Mouse (Mus musculus): ENCODE measurements around the gene Tarbp1. TPM values are rescaled to one million over a fixed set of nuclear protein-coding genes. Genes with fewer than 3 reads are reported as not detected.

Tarbp1 gene
- polyA plus RNA-seq, 1 experiment from 2014 or later = 2.8 TPM

GRCm38 (mm10) chr8:126496915-126497314 lies 22.1 kb upstream of the Tarbp1 start:
- no peak for ATAC-seq (ENCODE audit: insufficient read depth, low FRiP score, low TSS enrichment)
- Histone ChIP-seq H3K4me1 (ENCODE audit: control insufficient read depth, insufficient read depth, low read length) (0 out of 2 replicates have a peak, but pooled peaks cover 4% of the 10 kb centered on the region), H3K27ac (ENCODE audit: low read depth, low read length) (no peak overlapping the region), H3K4me3 (ENCODE audit: low read depth, low read length) (no peak overlapping the region), H3K4me2 (ENCODE audit: low read depth) (no peak overlapping the region), H3K27me3 (ENCODE audit: control insufficient read depth, insufficient read depth, low read length) (no peaks in the 10 kb centered on the region), H3K9me3 (ENCODE audit: control insufficient read depth, low read length) (no peaks in the 10 kb centered on the region), H3K36me3 (ENCODE audit: control insufficient read depth, insufficient read depth, low read length) (no peaks in the 10 kb centered on the region), H3K9ac (ENCODE audit: low read length) (no peak overlapping the region)
- WGBS = 84% methylated on average over 5 of the region's 5 CpGs
- no peak for DNase-seq (ENCODE audit: low spot score)

DNA sequence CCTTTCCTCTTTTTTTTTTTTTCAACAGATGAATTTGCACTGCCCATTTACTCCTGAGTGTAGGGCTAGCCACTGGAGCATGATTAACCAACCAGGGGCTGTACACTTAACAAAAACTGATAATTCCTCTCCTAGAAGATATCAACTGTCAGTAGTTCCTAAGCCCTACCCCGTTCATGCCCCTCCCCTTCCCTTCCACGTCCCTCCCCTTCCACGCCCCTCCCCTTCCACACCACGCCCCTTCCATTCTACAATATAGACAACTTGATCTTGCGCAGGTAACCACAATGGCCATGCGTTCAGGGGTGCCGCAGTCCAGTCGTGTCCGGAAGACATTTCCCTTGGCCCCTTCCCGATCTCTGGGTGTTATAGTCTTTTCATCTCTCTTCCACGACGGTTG lies 20.6 kb upstream of the Tarbp1 start:
- no peaks in the 10 kb centered on the region for H3K27me3 ChIP-seq (ENCODE audit: control insufficient read depth, insufficient read depth, low read length)
- no peak overlapping the region for H3K4me3 ChIP-seq (ENCODE audit: low read depth, low read length)
- H3K9ac ChIP-seq (ENCODE audit: low read length) = no peak overlapping the region
- H3K27ac ChIP-seq (ENCODE audit: low read depth, low read length) = no peak overlapping the region
- no peak for DNase-seq (ENCODE audit: low spot score)
- no peaks in the 10 kb centered on the region for H3K9me3 ChIP-seq (ENCODE audit: control insufficient read depth, low read length)
- no peak overlapping the region for H3K4me2 ChIP-seq (ENCODE audit: low read depth)
- 86% methylated on average over 12 of the region's 12 CpGs for WGBS
- 0 out of 2 replicates have a peak, but pooled peaks cover 4% of the 10 kb centered on the region for H3K4me1 ChIP-seq (ENCODE audit: control insufficient read depth, insufficient read depth, low read length)
- no peaks in the 10 kb centered on the region for H3K36me3 ChIP-seq (ENCODE audit: control insufficient read depth, insufficient read depth, low read length)
- ATAC-seq (ENCODE audit: insufficient read depth, low FRiP score, low TSS enrichment) = no peak

DNA sequence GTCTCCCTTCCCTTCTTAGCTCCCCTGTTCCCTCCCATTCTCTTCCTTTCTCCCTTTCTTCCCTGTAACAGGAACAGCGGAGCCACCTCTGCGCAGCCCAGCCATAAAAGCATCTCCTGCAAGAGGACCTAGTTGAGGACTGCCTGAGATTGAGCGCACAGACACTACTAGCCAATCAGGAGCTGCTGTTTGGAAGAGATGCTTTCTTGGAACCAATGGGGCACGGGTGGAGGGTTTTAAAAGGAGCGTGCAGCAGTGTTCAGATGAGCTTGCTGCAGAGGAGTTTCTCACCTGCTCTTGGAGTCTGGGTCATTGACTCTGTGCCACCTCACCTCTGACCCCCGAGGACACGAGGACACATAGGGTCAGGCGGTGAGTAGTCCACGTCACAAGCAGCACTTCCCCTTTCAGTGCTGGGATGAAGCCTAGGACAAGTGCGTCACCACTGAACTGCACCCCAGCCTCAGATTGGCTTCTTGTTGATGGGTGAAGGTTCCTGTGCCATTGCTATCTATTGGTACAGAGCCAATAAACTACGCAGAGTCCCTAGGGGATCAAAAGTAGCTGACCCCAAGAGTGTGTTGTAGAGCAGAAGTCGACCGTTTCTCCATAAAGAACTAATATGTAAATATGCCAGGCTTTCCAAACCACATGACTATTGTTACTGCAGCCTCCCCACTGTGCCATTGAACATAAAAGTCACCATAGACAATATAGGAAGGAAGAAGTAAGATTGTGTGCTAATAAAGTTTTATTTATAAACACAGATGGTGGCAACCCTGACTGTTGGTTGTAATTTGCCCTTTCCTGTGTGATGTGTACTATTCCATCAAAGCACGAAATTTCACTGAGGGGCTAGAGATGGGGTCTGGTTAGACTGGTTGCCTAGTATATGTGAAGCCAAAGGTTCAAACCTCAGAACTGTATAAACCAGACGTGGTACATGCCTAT lies 19.6 kb upstream of the Tarbp1 start:
- Histone ChIP-seq H3K9ac (ENCODE audit: low read length) (no peak overlapping the region), H3K4me3 (ENCODE audit: low read depth, low read length) (no peak overlapping the region), H3K4me1 (ENCODE audit: control insufficient read depth, insufficient read depth, low read length) (0 out of 2 replicates have a peak, but pooled peaks cover 4% of the 10 kb centered on the region), H3K27ac (ENCODE audit: low read depth, low read length) (no peak overlapping the region), H3K36me3 (ENCODE audit: control insufficient read depth, insufficient read depth, low read length) (no peaks in the 10 kb centered on the region), H3K4me2 (ENCODE audit: low read depth) (no peak overlapping the region), H3K27me3 (ENCODE audit: control insufficient read depth, insufficient read depth, low read length) (no peaks in the 10 kb centered on the region), H3K9me3 (ENCODE audit: control insufficient read depth, low read length) (no peaks in the 10 kb centered on the region)
- 78% methylated on average over 15 of the region's 15 CpGs for WGBS
- no peak for ATAC-seq (ENCODE audit: insufficient read depth, low FRiP score, low TSS enrichment)
- DNase-seq (ENCODE audit: low spot score) = no peak

GRCm38 (mm10) chr8:126482938-126483337 lies 8.1 kb upstream of the Tarbp1 start:
- ATAC-seq (ENCODE audit: insufficient read depth, low FRiP score, low TSS enrichment) = no peak
- Histone ChIP-seq H3K27ac (ENCODE audit: low read depth, low read length) (no peak overlapping the region), H3K9ac (ENCODE audit: low read length) (no peak overlapping the region), H3K9me3 (ENCODE audit: control insufficient read depth, low read length) (no peaks in the 10 kb centered on the region), H3K4me2 (ENCODE audit: low read depth) (no peak overlapping the region), H3K4me1 (ENCODE audit: control insufficient read depth, insufficient read depth, low read length) (no peaks in the 10 kb centered on the region), H3K27me3 (ENCODE audit: control insufficient read depth, insufficient read depth, low read length) (no peaks in the 10 kb centered on the region), H3K36me3 (ENCODE audit: control insufficient read depth, insufficient read depth, low read length) (no peaks in the 10 kb centered on the region), H3K4me3 (ENCODE audit: low read depth, low read length) (no peak overlapping the region)
- 14% methylated on average over 5 of the region's 5 CpGs for WGBS
- DNase-seq (ENCODE audit: low spot score) = peak; percentile 79

DNA sequence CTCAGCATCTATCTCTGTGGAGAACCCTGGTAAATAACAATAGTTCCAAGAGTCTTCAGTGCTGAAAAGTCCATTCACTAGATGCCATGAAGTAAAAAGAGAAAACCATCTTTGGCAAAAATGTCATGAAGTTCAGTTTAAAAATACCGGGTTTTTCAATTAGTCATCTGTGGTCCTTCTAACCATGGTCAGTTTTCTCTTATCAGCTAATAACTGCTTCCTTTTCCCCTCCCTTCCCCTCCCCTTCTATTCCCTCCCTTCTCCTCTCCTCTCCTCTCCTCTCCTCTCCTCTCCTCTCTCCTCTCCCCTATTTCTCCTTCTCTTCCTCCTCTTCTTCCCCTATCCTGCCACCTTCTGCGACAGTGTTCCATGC lies 7.5 kb upstream of the Tarbp1 start:
- Histone ChIP-seq H3K27ac (ENCODE audit: low read depth, low read length) (no peak overlapping the region), H3K27me3 (ENCODE audit: control insufficient read depth, insufficient read depth, low read length) (no peaks in the 10 kb centered on the region), H3K9me3 (ENCODE audit: control insufficient read depth, low read length) (no peaks in the 10 kb centered on the region), H3K4me2 (ENCODE audit: low read depth) (no peak overlapping the region), H3K4me3 (ENCODE audit: low read depth, low read length) (no peak overlapping the region), H3K36me3 (ENCODE audit: control insufficient read depth, insufficient read depth, low read length) (no peaks in the 10 kb centered on the region), H3K4me1 (ENCODE audit: control insufficient read depth, insufficient read depth, low read length) (no peaks in the 10 kb centered on the region), H3K9ac (ENCODE audit: low read length) (no peak overlapping the region)
- ATAC-seq (ENCODE audit: insufficient read depth, low FRiP score, low TSS enrichment) (no peak), DNase-seq (ENCODE audit: low spot score) (no peak)
- WGBS = 63% methylated on average over 2 of the region's 2 CpGs

DNA sequence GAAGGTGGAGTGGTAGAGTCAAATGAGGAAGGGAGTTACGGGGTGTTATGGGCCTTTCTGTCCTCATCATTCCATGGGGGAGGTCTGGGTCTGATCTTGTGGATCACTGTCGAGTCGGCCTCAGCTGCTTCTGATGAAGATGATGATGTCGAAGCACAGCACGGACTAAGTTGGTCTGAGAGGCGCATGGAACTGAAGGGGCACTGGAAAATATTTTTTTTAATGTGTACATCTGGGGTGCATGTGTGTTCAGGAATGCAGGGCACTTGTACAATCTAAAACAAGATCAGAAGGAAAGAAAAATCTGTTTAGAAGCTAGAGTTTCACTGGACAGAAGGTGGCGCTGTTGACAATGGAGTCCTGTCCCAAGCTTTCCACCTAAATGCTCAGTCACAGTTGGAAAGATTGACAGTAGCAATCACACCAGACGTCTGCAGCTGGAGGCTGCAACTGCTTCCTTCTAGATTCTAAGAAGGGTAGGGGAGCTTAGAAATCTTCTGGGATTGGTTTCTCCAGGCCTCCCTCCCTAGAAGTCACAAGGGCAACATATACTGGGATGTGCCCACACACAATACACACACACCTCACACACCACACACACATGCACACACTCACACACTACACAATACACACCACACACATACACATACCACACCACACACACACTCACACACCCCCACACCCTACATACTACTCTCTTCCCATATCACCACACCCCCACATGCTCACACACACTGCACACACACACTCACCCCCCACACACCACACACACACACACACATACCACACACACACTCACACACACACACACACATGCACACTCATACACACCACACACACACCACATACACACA lies 6.9 kb upstream of the Tarbp1 start:
- Histone ChIP-seq H3K9me3 (ENCODE audit: control insufficient read depth, low read length) (no peaks in the 10 kb centered on the region), H3K9ac (ENCODE audit: low read length) (no peak overlapping the region), H3K27me3 (ENCODE audit: control insufficient read depth, insufficient read depth, low read length) (no peaks in the 10 kb centered on the region), H3K27ac (ENCODE audit: low read depth, low read length) (no peak overlapping the region), H3K36me3 (ENCODE audit: control insufficient read depth, insufficient read depth, low read length) (no peaks in the 10 kb centered on the region), H3K4me3 (ENCODE audit: low read depth, low read length) (no peak overlapping the region), H3K4me1 (ENCODE audit: control insufficient read depth, insufficient read depth, low read length) (no peaks in the 10 kb centered on the region), H3K4me2 (ENCODE audit: low read depth) (no peak overlapping the region)
- 29% methylated on average over 8 of the region's 8 CpGs for WGBS
- peak; percentile 57 for DNase-seq (ENCODE audit: low spot score)
- ATAC-seq (ENCODE audit: insufficient read depth, low FRiP score, low TSS enrichment) = no peak

DNA sequence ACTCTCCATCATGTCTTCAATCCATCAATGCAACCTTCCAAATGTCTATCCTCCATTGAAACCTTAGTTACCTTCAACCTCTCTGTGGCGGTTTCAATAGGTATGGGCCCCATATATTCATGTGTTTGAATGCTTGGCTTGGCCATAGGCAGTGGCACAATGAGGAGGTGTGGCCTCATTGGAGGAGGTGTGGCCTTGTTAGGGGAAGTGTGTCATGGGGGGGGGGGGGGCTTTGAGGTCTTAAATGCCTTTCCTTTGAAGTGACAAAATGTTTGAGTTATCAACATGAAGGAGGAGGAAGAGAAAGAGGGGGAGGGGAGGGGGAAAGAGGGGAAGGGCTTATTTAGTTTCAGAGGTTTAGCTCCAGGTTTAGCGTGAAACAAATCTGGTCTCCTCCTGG lies 5.5 kb upstream of the Tarbp1 start:
- WGBS = 72% methylated on average over 2 of the region's 2 CpGs
- no peak overlapping the region for H3K4me2 ChIP-seq (ENCODE audit: low read depth)
- H3K27ac ChIP-seq (ENCODE audit: low read depth, low read length) = no peak overlapping the region
- H3K9me3 ChIP-seq (ENCODE audit: control insufficient read depth, low read length) = no peaks in the 10 kb centered on the region
- DNase-seq (ENCODE audit: low spot score) (no peak), ATAC-seq (ENCODE audit: insufficient read depth, low FRiP score, low TSS enrichment) (no peak)
- H3K4me3 ChIP-seq (ENCODE audit: low read depth, low read length) = no peak overlapping the region
- no peaks in the 10 kb centered on the region for H3K27me3 ChIP-seq (ENCODE audit: control insufficient read depth, insufficient read depth, low read length)
- no peaks in the 10 kb centered on the region for H3K36me3 ChIP-seq (ENCODE audit: control insufficient read depth, insufficient read depth, low read length)
- no peaks in the 10 kb centered on the region for H3K4me1 ChIP-seq (ENCODE audit: control insufficient read depth, insufficient read depth, low read length)
- no peak overlapping the region for H3K9ac ChIP-seq (ENCODE audit: low read length)

- Histone ChIP-seq H3K4me2 (ENCODE audit: low read depth) (no peak overlapping the region), H3K9ac (ENCODE audit: low read length) (no peak overlapping the region), H3K4me1 (ENCODE audit: control insufficient read depth, insufficient read depth, low read length) (0 out of 2 replicates have a peak, but pooled peaks cover 4% of the 10 kb centered on the region), H3K4me3 (ENCODE audit: low read depth, low read length) (no peak overlapping the region), H3K9me3 (ENCODE audit: control insufficient read depth, low read length) (no peaks in the 10 kb centered on the region), H3K27me3 (ENCODE audit: control insufficient read depth, insufficient read depth, low read length) (no peaks in the 10 kb centered on the region), H3K36me3 (ENCODE audit: control insufficient read depth, insufficient read depth, low read length) (no peaks in the 10 kb centered on the region), H3K27ac (ENCODE audit: low read depth, low read length) (no peak overlapping the region)
- DNase-seq (ENCODE audit: low spot score) = no peak
- no peak for ATAC-seq (ENCODE audit: insufficient read depth, low FRiP score, low TSS enrichment)
- WGBS = 72% methylated on average over 3 of the region's 3 CpGs
Observed at GRCm38 (mm10) chr8:126478714-126479113, 3.8 kb upstream of the Tarbp1 start.

All from neural tube, embryonic 11.5 days (tissue).